8 mouse cellular contexts compared by ENCODE assay signal in genomic region chr17:17005267-17005666, GRCm38 (mm10). TPM values are rescaled to one million over a fixed set of nuclear protein-coding genes. Genes with fewer than 3 reads are reported as not detected.
DNase-seq lines count a peak whose midpoint lies in the region; ATAC-seq and TF ChIP-seq lines count a peak whose summit lies in the region.
"Not testable (repeated sequence)": the region's sequence is repeated elsewhere in the genome, so short reads cannot be mapped to it uniquely, and the experiment has no call there.

No protein-coding gene starts in this region.

- peak; percentile 6 for ATAC-seq in activated CD4-positive, CD25-positive, alpha-beta regulatory T cell, adult 4 months

- H3K4me3 ChIP-seq in gastrocnemius, adult 2 months: peak overlapping the region; percentile 80
- peak overlapping the region; percentile 47 for H3K4me3 ChIP-seq in limb, embryonic 10.5 days
- H3K4me3 ChIP-seq in macrophage (ENCODE audit: inconsistent target): peak overlapping the region; percentile 68

- H3K4me1 ChIP-seq in limb, embryonic 10.5 days: not testable (repeated sequence)

- H3K36me3 ChIP-seq in limb, embryonic 10.5 days; macrophage (ENCODE audit: inconsistent target): not testable (repeated sequence)

- DNase-seq in 3T3-L1 (ENCODE audit: low read depth, low spot score): peak; percentile 38
- peak; percentile 14 for DNase-seq in embryo, embryonic 11.5 days (ENCODE audit: low read depth, low spot score)
- not testable (repeated sequence) for DNase-seq in gastrocnemius, adult 2 months
- DNase-seq in induced T-regulatory cell, adult 2 months (ENCODE audit: low read depth): peak; percentile 73
- peak; percentile 32 for DNase-seq in limb, embryonic 10.5 days (ENCODE audit: low spot score)
- peak; percentile 51 for DNase-seq in retina, embryonic 14.5 days (ENCODE audit: low spot score)

- peaks cover 29% of the 10 kb centered on the region; the same call in 1 of the 2 replicates for H3K79me2 ChIP-seq in macrophage (ENCODE audit: inconsistent target)

- H3K27me3 ChIP-seq in limb, embryonic 10.5 days (ENCODE audit: low read depth, poor library complexity, severe bottlenecking): not testable (repeated sequence)

- peak overlapping the region; percentile 77 for H3K27ac ChIP-seq in gastrocnemius, adult 2 months
- 0 out of 2 replicates have a peak overlapping the region, but pooled peaks have one; percentile 19 for H3K27ac ChIP-seq in limb, embryonic 10.5 days
- peak overlapping the region; percentile 22; the same call in 1 of the 2 replicates for H3K27ac ChIP-seq in macrophage

- WGBS in limb, embryonic 10.5 days: 8% methylated on average over 11 of the region's 11 CpGs
- 3% methylated on average over 7 of the region's 11 CpGs for WGBS in macrophage (ENCODE audit: missing documents)

- intact Hi-C loops in gastrocnemius, adult 2 months (cut with DNase I): not testable (repeated sequence)

- not testable (repeated sequence) for H3K9me3 ChIP-seq in limb, embryonic 10.5 days (replicated peaks)

- TF ChIP-seq CTCF in gastrocnemius, adult 2 months (IDR thresholded peaks at IDR 0.05): not testable (repeated sequence)

RNA-seq across cellular contexts. Expression of gene Zfp960, which starts 58.6 kb away (rescaled TPM):
- 1 to 10 TPM in 1 of 2 experiments, under 1 TPM in 1; 0.38 to 1.7 TPM for polyA plus RNA-seq in activated CD4-positive, CD25-positive, alpha-beta regulatory T cell, adult 4 months (2017; shearing (Covaris generic))
- 1 to 10 TPM; 5.0 to 5.7 TPM for total RNA-seq in gastrocnemius, adult 2 months (2021)
- polyA plus RNA-seq in limb, embryonic 10.5 days (2016; fragmentation: Nextera tagmentation; extraction: Ambion mirVana): 5.4 and 6.6 TPM in 2 replicates
- total RNA-seq in macrophage (2018; cell fraction: chromatin; rRNA removed): 1 to 10 TPM in 10 of 26 experiments, under 1 TPM in 7, not detected in 9; 0.33 to 3.0 (median 1.6) TPM
- 1 to 10 TPM in 16 of 26 experiments, under 1 TPM in 10; 0.28 to 1.7 (median 1.1) TPM for total RNA-seq in macrophage (2018; cell fraction: cytosol; rRNA removed)
- total RNA-seq in macrophage (2018; cell fraction: nucleus; rRNA removed): 1 to 10 TPM in 8 of 26 experiments, under 1 TPM in 11, not detected in 7; 0.31 to 4.4 (median 0.86) TPM
- 0.68 to 1.8 TPM (median 1.5 TPM) in 3 replicates for polyA plus RNA-seq in macrophage (2018)

Comparison
In these comparisons a context has a peak if more than half of its experiments do, and no peak if none do; other contexts are left out.
1. H3K27ac ChIP-seq: peak in every context shown above with its lines; median percentile 77 in gastrocnemius, adult 2 months; 22 in macrophage; 19 in limb, embryonic 10.5 days.